Mouse (Mus musculus) neural tube, embryonic 11.5 days (tissue): ENCODE measurements at regions not wholly inside any gene's neighbourhood (a gene's known extent, or its start where the extent isn't known, plus 50 kb on each side); places are given as distances from the start of the nearest gene placed in this dataset.

Experiments
- ATAC-seq: fragments of 200-750 bp; cut with Nextera tagmentation; 2 replicates; pipeline ENCODE4 v1.8.0; 2017; ENCODE audit warnings: moderate number of reproducible peaks, mild to moderate bottlenecking, moderate TSS enrichment, moderate library complexity; ENCODE audit not compliant: insufficient read depth, low FRiP score, low TSS enrichment
- DNase-seq: peaks from one replicate; pipeline ENCODE4 v3.0.0-alpha.2; 2015; ENCODE audit warnings: low spot score
- H3K27ac ChIP-seq: fragments of 300-500 bp; sonication (generic); 2 replicates; pipeline ENCODE4 v1.5.1; 2014; ENCODE audit warnings: low read depth, mild to moderate bottlenecking, low read length
- H3K27me3 ChIP-seq: fragments of 300-500 bp; sonication (generic); 2 replicates; pipeline ENCODE4 v1.6.1; 2014; ENCODE audit warnings: mild to moderate bottlenecking, low read length, mixed read lengths; ENCODE audit not compliant: control insufficient read depth, insufficient read depth
- H3K36me3 ChIP-seq: fragments of 300-500 bp; sonication (generic); 2 replicates; pipeline ENCODE4 v1.6.1; 2014; ENCODE audit warnings: mild to moderate bottlenecking, low read length, moderate library complexity, mixed read lengths; ENCODE audit not compliant: control insufficient read depth, insufficient read depth
- H3K4me1 ChIP-seq: fragments of 300-500 bp; sonication (generic); 2 replicates; pipeline ENCODE4 v1.6.1; 2014; ENCODE audit warnings: low read length, mixed read lengths; ENCODE audit not compliant: control insufficient read depth, insufficient read depth
- H3K4me2 ChIP-seq: fragments of 300-500 bp; sonication (generic); 2 replicates; pipeline ENCODE4 v1.6.1; 2014; ENCODE audit warnings: low read depth, mild to moderate bottlenecking, moderate library complexity
- H3K4me3 ChIP-seq: fragments of 300-500 bp; sonication (generic); 2 replicates; pipeline ENCODE4 v1.5.1; 2014; ENCODE audit warnings: low read depth, low read length
- H3K9ac ChIP-seq: fragments of 300-500 bp; sonication (generic); 2 replicates; pipeline ENCODE4 v1.6.1; 2014; ENCODE audit warnings: mild to moderate bottlenecking, low read length
- H3K9me3 ChIP-seq: fragments of 300-500 bp; sonication (generic); 2 replicates; pipeline ENCODE4 v1.6.1; 2016; ENCODE audit warnings: low read length; ENCODE audit not compliant: control insufficient read depth
- WGBS: fragments of 180-500 bp; shearing (Covaris S2); extraction: QIAGEN DNeasy Blood & Tissue Kit; methylation state at CpG from one replicate; pipeline ENCODE4 v1.1.7; 2014; 5-methylcytosine and 5-hydroxymethylcytosine counted together

DNA sequence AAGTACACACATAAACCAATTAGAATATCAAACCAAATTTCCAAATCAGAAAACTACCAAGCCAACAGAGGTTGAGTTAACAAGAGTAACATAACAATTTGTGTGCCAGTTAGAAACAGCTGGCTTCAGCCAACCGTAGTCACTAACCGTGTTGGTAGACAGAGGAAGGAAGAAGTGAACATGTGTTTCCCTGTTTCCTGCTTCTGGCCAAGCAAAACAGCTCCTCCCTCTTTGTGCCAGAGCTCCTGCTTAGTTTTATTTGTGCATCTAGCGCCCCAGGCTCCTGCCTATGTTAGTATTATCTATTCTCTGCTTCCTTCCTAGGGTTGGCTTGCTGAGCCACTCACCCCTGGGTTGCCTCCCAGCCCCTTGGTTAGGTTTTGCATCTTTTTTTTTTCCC is 255.2 kb downstream of the Mreg start:
- no peaks in the 10 kb centered on the region for H3K36me3 ChIP-seq
- H3K27me3 ChIP-seq: no peaks in the 10 kb centered on the region
- DNase-seq (no peak), ATAC-seq (no peak)
- H3K9me3 ChIP-seq: no peaks in the 10 kb centered on the region
- no peak overlapping the region for H3K9ac ChIP-seq
- 73% methylated on average over 3 of the region's 3 CpGs for WGBS
- H3K4me1 ChIP-seq: no peaks in the 10 kb centered on the region
- H3K27ac ChIP-seq: no peak overlapping the region
- H3K4me3 ChIP-seq: no peak overlapping the region
- no peak overlapping the region for H3K4me2 ChIP-seq

DNA sequence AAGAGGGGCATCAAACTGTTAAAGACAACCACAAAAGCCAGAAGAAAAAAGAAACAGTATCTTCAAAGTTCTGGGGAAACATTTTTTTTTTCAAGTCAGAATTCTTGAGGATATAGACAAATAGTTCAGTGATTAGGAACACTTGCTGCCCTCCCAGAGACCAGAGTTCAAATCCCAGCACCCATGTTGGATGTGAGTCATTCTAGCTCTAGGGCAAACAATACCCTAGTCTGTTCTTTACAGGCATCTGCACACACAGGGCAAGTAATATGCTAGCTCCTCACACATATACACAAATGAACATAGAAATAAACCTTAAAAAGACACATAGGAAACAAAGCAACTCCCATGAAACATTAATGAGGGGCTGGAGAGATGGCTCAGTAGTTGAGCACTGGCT is 256.8 kb downstream of the Mreg start:
- Histone ChIP-seq H3K4me1 (no peaks in the 10 kb centered on the region), H3K4me3 (no peak overlapping the region), H3K36me3 (no peaks in the 10 kb centered on the region), H3K4me2 (no peak overlapping the region), H3K9me3 (no peaks in the 10 kb centered on the region), H3K27me3 (no peaks in the 10 kb centered on the region), H3K9ac (no peak overlapping the region), H3K27ac (no peak overlapping the region)
- no peak for DNase-seq
- ATAC-seq: no peak

- no peaks in the 10 kb centered on the region for H3K4me1 ChIP-seq
- no peak overlapping the region for H3K27ac ChIP-seq
- H3K9me3 ChIP-seq: no peaks in the 10 kb centered on the region
- no peaks in the 10 kb centered on the region for H3K27me3 ChIP-seq
- H3K4me3 ChIP-seq: no peak overlapping the region
- no peak for DNase-seq
- H3K36me3 ChIP-seq: no peaks in the 10 kb centered on the region
- ATAC-seq: no peak
- WGBS: 77% methylated on average over 6 of the region's 6 CpGs
- H3K4me2 ChIP-seq: no peak overlapping the region
- no peak overlapping the region for H3K9ac ChIP-seq
Observed at GRCm38 (mm10) chr1:71953292-71953691, 258.8 kb downstream of the Mreg start.

DNA sequence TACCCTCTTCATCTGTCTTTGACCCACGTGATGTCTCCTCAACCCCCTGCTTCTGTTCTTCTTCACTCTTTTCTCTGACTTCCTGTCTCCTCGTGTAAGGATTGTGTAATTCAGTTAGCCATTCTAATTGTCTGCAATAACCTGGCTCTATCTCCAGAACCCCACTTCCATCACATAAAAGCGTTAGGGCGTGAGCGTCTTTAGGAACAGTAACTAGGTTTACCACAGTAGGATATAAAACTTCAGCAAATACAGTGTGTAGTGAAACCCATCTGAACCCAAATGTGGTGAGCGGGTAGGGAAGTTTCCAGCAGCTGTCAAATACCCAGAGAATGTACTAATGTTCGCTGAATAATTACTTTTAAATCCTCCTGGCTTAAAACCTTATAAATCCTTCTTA is 262.6 kb downstream of the Mreg start:
- Histone ChIP-seq H3K4me1 (no peaks in the 10 kb centered on the region), H3K36me3 (no peaks in the 10 kb centered on the region), H3K4me2 (no peak overlapping the region), H3K4me3 (no peak overlapping the region), H3K9ac (no peak overlapping the region), H3K27me3 (no peaks in the 10 kb centered on the region), H3K27ac (no peak overlapping the region), H3K9me3 (no peaks in the 10 kb centered on the region)
- WGBS: 81% methylated on average over 7 of the region's 7 CpGs
- ATAC-seq (no peak), DNase-seq (no peak)

DNA sequence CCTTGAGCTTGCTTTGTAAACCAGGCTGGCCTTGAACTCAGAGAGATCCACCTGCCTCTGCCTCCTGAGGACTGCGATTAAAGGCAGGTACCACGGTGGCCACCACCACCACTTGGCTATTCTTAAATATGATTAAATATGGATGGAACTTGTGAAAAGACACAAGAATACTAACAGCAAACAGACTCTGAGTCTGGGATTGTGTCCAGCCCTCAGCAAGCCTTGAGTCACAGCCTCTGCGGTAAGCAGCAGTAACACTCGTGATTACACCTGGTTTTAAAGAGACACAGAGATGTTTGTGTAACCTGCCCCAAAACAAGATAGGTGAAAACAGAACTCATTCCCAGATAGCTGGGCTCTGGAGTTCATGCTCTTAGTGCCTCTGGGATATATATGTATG is 263.4 kb downstream of the Mreg start:
- Histone ChIP-seq H3K27me3 (no peaks in the 10 kb centered on the region), H3K9me3 (no peaks in the 10 kb centered on the region), H3K36me3 (no peaks in the 10 kb centered on the region), H3K4me3 (no peak overlapping the region), H3K9ac (no peak overlapping the region), H3K4me1 (no peaks in the 10 kb centered on the region), H3K4me2 (no peak overlapping the region), H3K27ac (no peak overlapping the region)
- 94% methylated on average over 4 of the region's 4 CpGs for WGBS
- DNase-seq (no peak), ATAC-seq (no peak)

- Histone ChIP-seq H3K4me1 (no peaks in the 10 kb centered on the region), H3K9me3 (no peaks in the 10 kb centered on the region), H3K9ac (no peak overlapping the region), H3K27me3 (no peaks in the 10 kb centered on the region), H3K4me2 (no peak overlapping the region), H3K27ac (no peak overlapping the region), H3K4me3 (no peak overlapping the region), H3K36me3 (no peaks in the 10 kb centered on the region)
- ATAC-seq (no peak), DNase-seq (no peak)
- WGBS: 96% methylated on average over 2 of the region's 2 CpGs
Observed at GRCm38 (mm10) chr1:71947506-71947905, 264.6 kb downstream of the Mreg start.

- H3K27ac ChIP-seq: no peak overlapping the region
- DNase-seq: no peak
- H3K9ac ChIP-seq: no peak overlapping the region
- WGBS: 68% methylated on average over 2 of the region's 2 CpGs
- H3K4me1 ChIP-seq: no peaks in the 10 kb centered on the region
- ATAC-seq: no peak
- H3K36me3 ChIP-seq: no peaks in the 10 kb centered on the region
- no peak overlapping the region for H3K4me2 ChIP-seq
- no peaks in the 10 kb centered on the region for H3K27me3 ChIP-seq
- H3K9me3 ChIP-seq: no peaks in the 10 kb centered on the region
- no peak overlapping the region for H3K4me3 ChIP-seq
Observed at GRCm38 (mm10) chr1:71946911-71947310, 265.2 kb downstream of the Mreg start.

GRCm38 (mm10) chr1:71945070-71945469 is 267.0 kb downstream of the Mreg start:
- H3K27me3 ChIP-seq: no peaks in the 10 kb centered on the region
- H3K36me3 ChIP-seq: no peaks in the 10 kb centered on the region
- no peaks in the 10 kb centered on the region for H3K4me1 ChIP-seq
- H3K9me3 ChIP-seq: no peaks in the 10 kb centered on the region
- no peak overlapping the region for H3K27ac ChIP-seq
- no peak overlapping the region for H3K4me2 ChIP-seq
- no peak overlapping the region for H3K4me3 ChIP-seq
- no peak overlapping the region for H3K9ac ChIP-seq
- 94% methylated on average over 6 of the region's 6 CpGs for WGBS
- DNase-seq (no peak), ATAC-seq (no peak)

DNA sequence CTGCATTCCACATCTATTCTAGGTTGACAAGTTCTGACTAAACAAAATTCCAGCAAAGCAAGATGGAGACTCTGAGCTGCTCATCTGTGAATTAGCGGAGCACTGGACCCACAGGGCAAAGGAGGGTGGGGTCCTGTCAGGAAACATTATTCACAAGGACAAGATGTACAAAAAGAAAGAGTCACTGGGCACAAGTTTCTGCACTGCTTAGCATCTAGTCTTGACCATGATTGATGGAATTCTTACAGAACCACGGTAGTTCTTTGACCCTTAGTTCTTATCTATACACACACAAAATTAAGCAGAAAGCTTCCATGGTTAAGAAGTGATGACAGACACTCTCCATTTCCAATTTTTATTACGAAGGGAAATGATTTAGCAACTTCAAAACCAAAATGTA is 267.6 kb downstream of the Mreg start:
- no peak overlapping the region for H3K4me3 ChIP-seq
- H3K9me3 ChIP-seq: no peaks in the 10 kb centered on the region
- H3K4me2 ChIP-seq: no peak overlapping the region
- DNase-seq: no peak
- ATAC-seq: no peak
- no peak overlapping the region for H3K9ac ChIP-seq
- no peaks in the 10 kb centered on the region for H3K27me3 ChIP-seq
- no peaks in the 10 kb centered on the region for H3K4me1 ChIP-seq
- no peak overlapping the region for H3K27ac ChIP-seq
- WGBS: 82% methylated on average over 3 of the region's 3 CpGs
- H3K36me3 ChIP-seq: no peaks in the 10 kb centered on the region
